Mouse (Mus musculus): ENCODE data around the gene Rif1.

DNA sequence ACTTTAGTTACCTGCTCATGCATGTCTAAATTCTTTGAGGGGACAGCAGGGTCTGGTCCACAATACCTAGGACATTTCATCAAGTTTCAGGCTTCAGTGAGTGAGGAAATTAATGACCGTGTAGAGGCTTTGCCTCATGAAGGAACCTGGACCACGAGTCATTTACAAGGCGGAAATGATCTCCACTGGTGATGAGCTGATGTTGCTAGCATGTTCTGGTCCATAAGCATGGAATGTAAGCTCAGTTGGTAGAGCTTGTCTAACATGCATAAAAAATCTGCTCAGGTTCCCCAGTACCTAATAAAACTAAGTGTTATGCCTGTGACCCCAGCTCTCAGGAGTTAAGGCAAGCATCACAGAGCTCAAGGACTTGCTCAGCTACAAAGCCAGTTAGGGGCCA, 30.5 kb upstream of the Rif1 start:
- TF ChIP-seq CTCF (IDR thresholded peaks at IDR 0.05; ENCODE audit: extremely low read depth, insufficient read depth, low read length) (no peak), POLR2A (IDR thresholded peaks at IDR 0.05; ENCODE audit: extremely low read depth, insufficient read depth, low read length) (no peak)

Data from cortical plate, adult 2 months (tissue).